In the genomic region with DNA sequence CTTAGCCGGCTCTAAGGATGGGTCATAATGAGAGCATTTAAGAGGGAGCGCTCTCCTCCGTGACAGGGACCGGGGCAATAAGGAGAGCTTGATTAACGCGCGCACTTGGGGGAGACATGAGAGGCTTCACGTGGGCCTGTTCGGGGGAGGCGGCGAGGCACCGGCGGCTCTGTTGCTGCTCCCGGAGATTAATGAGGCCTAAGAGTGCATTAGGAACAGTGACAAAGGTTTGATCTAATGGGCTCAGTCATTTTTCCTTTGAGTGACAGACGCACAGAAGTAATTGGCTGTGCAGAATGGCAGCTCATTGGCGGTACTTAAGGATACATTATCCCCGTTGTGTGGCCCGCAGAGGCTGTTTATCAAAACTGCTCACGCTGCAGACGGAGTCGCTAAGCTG, we compare ENCODE assay signal across 10 mouse cellular contexts.
DNase-seq lines count a peak whose midpoint lies in the region; ATAC-seq and TF ChIP-seq lines count a peak whose summit lies in the region.
"Had no signal": no experiment of that assay in that cellular context is flagged by ENCODE, and none has a peak within 500 bp of the region (broad histone marks: within the 10 kb centered on the region; RNA-seq: fewer than 3 reads in every experiment).

No protein-coding gene starts in this region.

- ATAC-seq in intestine, embryonic 15.5 days = no peak
- ATAC-seq in intestine, postnatal 0 days = no peak
- peak; percentile 75 for ATAC-seq in embryonic facial prominence, embryonic 11.5 days (replicated peaks; ENCODE audit: insufficient number of reproducible peaks, low FRiP score, low TSS enrichment, low read depth)

- no peaks in the 10 kb centered on the region for H3K4me1 ChIP-seq in intestine, embryonic 15.5 days (replicated peaks)
- H3K4me1 ChIP-seq in intestine, postnatal 0 days (replicated peaks; ENCODE audit: control insufficient read depth, insufficient read depth, low read length) = no peaks in the 10 kb centered on the region
- no peaks in the 10 kb centered on the region for H3K4me1 ChIP-seq in embryonic facial prominence, embryonic 11.5 days (ENCODE audit: control insufficient read depth, insufficient read depth, low read length)

- no peaks in the 10 kb centered on the region for H3K27me3 ChIP-seq in intestine, embryonic 15.5 days (replicated peaks)
- no peaks in the 10 kb centered on the region for H3K27me3 ChIP-seq in intestine, postnatal 0 days (replicated peaks; ENCODE audit: control insufficient read depth, insufficient read depth, low read length)
- H3K27me3 ChIP-seq in embryonic facial prominence, embryonic 11.5 days (ENCODE audit: control insufficient read depth, insufficient read depth, low read length) = no peaks in the 10 kb centered on the region
- H3K27me3 ChIP-seq: CH12.LX; limb, embryonic 15.5 days had no signal

- H3K9ac ChIP-seq in intestine, embryonic 15.5 days = no peak overlapping the region
- H3K9ac ChIP-seq in intestine, postnatal 0 days (ENCODE audit: low read depth, low read length) = no peak overlapping the region
- H3K9ac ChIP-seq in embryonic facial prominence, embryonic 11.5 days (replicated peaks; ENCODE audit: low read length) = no peak overlapping the region
- H3K9ac ChIP-seq: limb, embryonic 15.5 days had no signal

- 30% methylated on average over 21 of the region's 21 CpGs for WGBS in intestine, embryonic 15.5 days
- WGBS in intestine, postnatal 0 days = 58% methylated on average over 21 of the region's 21 CpGs
- 14% methylated on average over 21 of the region's 21 CpGs for WGBS in embryonic facial prominence, embryonic 11.5 days

- TF ChIP-seq CTCF in intestine, postnatal 0 days (IDR thresholded peaks at IDR 0.05; ENCODE audit: low read depth) = no peak

- H3K27ac ChIP-seq in intestine, embryonic 15.5 days = no peak overlapping the region
- H3K27ac ChIP-seq in intestine, postnatal 0 days (ENCODE audit: low read depth, low read length) = no peak overlapping the region
- no peak overlapping the region for H3K27ac ChIP-seq in embryonic facial prominence, embryonic 11.5 days (replicated peaks; ENCODE audit: low read depth, low read length)
- H3K27ac ChIP-seq: limb, embryonic 15.5 days had no signal

- H3K9me3 ChIP-seq in intestine, embryonic 15.5 days = no peaks in the 10 kb centered on the region
- H3K9me3 ChIP-seq in intestine, postnatal 0 days (ENCODE audit: control insufficient read depth) = no peaks in the 10 kb centered on the region
- H3K9me3 ChIP-seq in embryonic facial prominence, embryonic 11.5 days (replicated peaks; ENCODE audit: control insufficient read depth, low read length) = no peaks in the 10 kb centered on the region
- H3K9me3 ChIP-seq: limb, embryonic 15.5 days had no signal

- no peak overlapping the region for H3K4me3 ChIP-seq in intestine, embryonic 15.5 days (replicated peaks)
- H3K4me3 ChIP-seq in intestine, postnatal 0 days (ENCODE audit: low read depth, low read length) = no peak overlapping the region
- no peak overlapping the region for H3K4me3 ChIP-seq in embryonic facial prominence, embryonic 11.5 days (ENCODE audit: low read depth, low read length)
- H3K4me3 ChIP-seq: limb, embryonic 15.5 days had no signal

- peak overlapping the region; percentile 15; the same call in 1 of the 2 replicates for H3K4me2 ChIP-seq in intestine, embryonic 15.5 days (replicated peaks)
- no peak overlapping the region for H3K4me2 ChIP-seq in intestine, postnatal 0 days (replicated peaks; ENCODE audit: low read depth)
- peak overlapping the region; percentile 17; the same call in 1 of the 2 replicates for H3K4me2 ChIP-seq in embryonic facial prominence, embryonic 11.5 days (ENCODE audit: low read depth, low read length)
- H3K4me2 ChIP-seq: limb, embryonic 15.5 days had no signal

- DNase-seq in embryonic facial prominence, embryonic 11.5 days (ENCODE audit: low spot score) = peak; percentile 47
- peak; percentile 19 for DNase-seq in kidney, adult 9 months
- peak; percentile 41 for DNase-seq in neural tube, embryonic 10.5 days (ENCODE audit: extremely low spot score, low spot score)
- DNase-seq in B cell, adult 2 months = no peak
- DNase-seq in thymus, postnatal 10 days (ENCODE audit: low spot score in 2 of 2) = no peak
- DNase-seq in right cerebral cortex, adult 2 months (ENCODE audit: low spot score in 2 of 2) = no peak

- no peaks in the 10 kb centered on the region for H3K36me3 ChIP-seq in intestine, embryonic 15.5 days
- no peaks in the 10 kb centered on the region for H3K36me3 ChIP-seq in intestine, postnatal 0 days (ENCODE audit: control insufficient read depth, insufficient read depth)
- H3K36me3 ChIP-seq in embryonic facial prominence, embryonic 11.5 days (replicated peaks; ENCODE audit: control insufficient read depth, insufficient read depth, low read depth, low read length) = no peaks in the 10 kb centered on the region

Comparison
In these comparisons a context has a peak if more than half of its experiments do, and no peak if none do; other contexts are left out.
1. DNase-seq: peak in embryonic facial prominence, embryonic 11.5 days (single experiment), kidney, adult 9 months (single experiment) and neural tube, embryonic 10.5 days (single experiment); none in B cell, adult 2 months (0 of 2), thymus, postnatal 10 days (0 of 2) and right cerebral cortex, adult 2 months (0 of 2).